Mouse (Mus musculus) bone marrow macrophage, adult 2 months (primary cell): ENCODE results near the gene Rtl10.

Experiments
- CTCF ChIP-seq: IDR thresholded peaks from 2 replicates; pipeline ENCODE4 v1.5.1; 2012; ENCODE audit warnings: low read depth, mild to moderate bottlenecking, low read length, moderate library complexity
- POLR2A ChIP-seq: IDR thresholded peaks from 2 replicates; pipeline ENCODE4 v1.6.1; 2012; ENCODE audit warnings: mild to moderate bottlenecking, low read depth, low read length, borderline replicate concordance

DNA sequence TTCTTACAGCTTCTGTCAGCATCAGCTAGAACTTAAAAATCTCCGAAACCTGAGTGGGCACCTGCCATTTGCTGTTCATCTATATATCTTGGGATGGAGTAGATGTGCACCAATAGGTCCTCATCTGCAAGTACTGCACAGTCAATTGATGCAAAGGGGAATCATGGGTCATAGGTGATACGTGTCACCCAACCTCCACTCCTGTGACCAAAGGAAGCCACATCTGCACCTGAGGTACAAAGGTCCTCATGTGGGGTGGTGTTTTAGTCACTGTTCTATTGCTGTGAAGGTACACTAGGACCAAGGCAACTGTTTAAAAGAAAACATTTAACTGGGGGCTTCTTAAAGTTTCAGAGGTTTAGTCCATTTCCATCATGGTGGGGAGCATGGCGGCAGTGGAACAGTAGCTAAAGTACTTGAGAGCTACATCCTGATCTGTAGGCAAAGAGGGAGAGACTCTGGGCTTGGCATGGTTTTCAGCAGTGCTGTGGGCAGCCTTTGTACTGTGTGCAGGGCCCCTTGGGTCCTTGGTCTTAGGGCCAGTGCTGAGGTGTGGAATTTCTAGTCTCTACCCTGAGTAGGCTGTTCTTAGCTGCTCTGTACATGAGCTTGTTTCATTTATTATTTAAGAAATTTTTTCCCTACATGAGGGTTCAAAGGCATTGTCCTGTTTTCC lies 8.0 kb downstream of the Rtl10 start:
- TF ChIP-seq POLR2A (no peak), CTCF (no peak)
